Mouse (Mus musculus) thymus, adult 2 months (tissue): Measurements from ENCODE around the gene Taf3.

Source experiments
- CTCF ChIP-seq: fragments of 200-500 bp; IDR thresholded peaks from 2 replicates; pipeline ENCODE4 v1.5.1; 2012; ENCODE audit warnings: mild to moderate bottlenecking, control low read depth, low read length, moderate library complexity, borderline replicate concordance; ENCODE audit not compliant: control insufficient read depth, poor library complexity, insufficient read depth; ENCODE audit errors: extremely low read depth
- POLR2A ChIP-seq: fragments of 200-500 bp; IDR thresholded peaks from 2 replicates; pipeline ENCODE4 v1.6.1; 2012; ENCODE audit warnings: mild to moderate bottlenecking, low read length, control low read depth, moderate library complexity; ENCODE audit not compliant: control insufficient read depth, poor library complexity, insufficient read depth; ENCODE audit errors: extremely low read depth

GRCm38 (mm10) chr2:9873757-9874156, 174.6 kb downstream of the Taf3 start:
- TF ChIP-seq POLR2A (no peak), CTCF (no peak)
